Mouse (Mus musculus) CH12.LX (cell line): ENCODE data around the gene Slc6a12. TPM values are rescaled to one million over a fixed set of nuclear protein-coding genes. Genes with fewer than 3 reads are reported as not detected.

Source experiments
- DNase-seq: peaks from one replicate; pipeline ENCODE4 v3.0.0-alpha.2; 2013; ENCODE audit errors: extremely low read depth
- H3K27ac ChIP-seq: 2 replicates; pipeline ENCODE4 v1.5.1; 2012; ENCODE audit warnings: low read depth, mild to moderate bottlenecking, control low read depth, moderate library complexity; ENCODE audit not compliant: insufficient read depth
- H3K27me3 ChIP-seq: replicated peaks from 2 replicates; pipeline ENCODE3; 2012; ENCODE audit warnings: inconsistent platforms
- H3K36me3 ChIP-seq, 2 experiments: replicated peaks in 1 of 2; 2 replicates each; pipeline versions ENCODE3 to v1.6.1; 2012; ENCODE audit warnings: inconsistent platforms in 1 of 2, low read length in 1 of 2, mild to moderate bottlenecking in 1 of 2, mixed read lengths in 1 of 2, moderate library complexity in 1 of 2; ENCODE audit not compliant: control insufficient read depth in 1 of 2, insufficient read depth in 1 of 2
- H3K4me1 ChIP-seq, 2 experiments: 2 replicates each; pipeline ENCODE4 v1.6.1; 2012; ENCODE audit warnings: inconsistent platforms in 1 of 2, moderate library complexity in 1 of 2; ENCODE audit not compliant: insufficient read depth in 2 of 2, control insufficient read depth in 1 of 2
- H3K4me2 ChIP-seq: 2 replicates; pipeline ENCODE4 v1.6.1; 2012; ENCODE audit warnings: low read depth, mild to moderate bottlenecking, control low read depth; ENCODE audit not compliant: poor library complexity, insufficient read depth, severe bottlenecking
- H3K4me3 ChIP-seq, 3 experiments: fragments of 150-350 bp in 1 of 3; sonication (generic) in 1 of 3; replicated peaks in 1 of 3; 2 replicates each; pipeline versions ENCODE3 to v1.5.1; 2011 to 2012; ENCODE audit warnings: low read depth in 2 of 3, low read length in 2 of 3, mild to moderate bottlenecking in 2 of 3, moderate library complexity in 2 of 3, control low read depth in 1 of 3, improper control_type of control experiment in 1 of 3, inconsistent platforms in 1 of 3, mixed read lengths in 1 of 3; ENCODE audit not compliant: poor library complexity in 1 of 3
- H3K79me2 ChIP-seq: replicated peaks from 2 replicates; pipeline ENCODE4 v1.6.1; 2012; ENCODE audit warnings: mild to moderate bottlenecking, moderate library complexity; ENCODE audit not compliant: control insufficient read depth, poor library complexity, insufficient read depth, severe bottlenecking; ENCODE audit errors: extremely low read depth
- H3K9ac ChIP-seq: 2 replicates; pipeline ENCODE4 v1.6.1; 2012; ENCODE audit warnings: low read depth, mild to moderate bottlenecking, control low read depth, moderate library complexity; ENCODE audit not compliant: insufficient read depth
- H3K9me3 ChIP-seq: replicated peaks from 2 replicates; pipeline ENCODE3; 2012; ENCODE audit warnings: low read length, inconsistent platforms, mixed read lengths
- BHLHE40 ChIP-seq: IDR thresholded peaks from 2 replicates; pipeline ENCODE4 v1.6.1; 2011; ENCODE audit warnings: mild to moderate bottlenecking, low read depth, low read length, improper control_type of control experiment
- CTCF ChIP-seq, 2 experiments: IDR thresholded peaks in 1 of 2; conservative IDR thresholded peaks in 1 of 2; 2 replicates each; pipeline ENCODE4 v1.5.1; 2011 to 2012; ENCODE audit warnings: low read depth in 2 of 2, low read length in 2 of 2, improper control_type of control experiment in 1 of 2, inconsistent platforms in 1 of 2, mild to moderate bottlenecking in 1 of 2, moderate library complexity in 1 of 2
- ETS1 ChIP-seq: conservative IDR thresholded peaks from 2 replicates; pipeline ENCODE4 v1.6.1; 2012; ENCODE audit warnings: low read depth, mild to moderate bottlenecking, inconsistent platforms, low read length, improper control_type of control experiment, moderate library complexity
- HCFC1 ChIP-seq: IDR thresholded peaks from 2 replicates; pipeline ENCODE4 v1.6.1; 2012; ENCODE audit warnings: low read depth, mild to moderate bottlenecking, inconsistent platforms, low read length, improper control_type of control experiment
- KAT2A ChIP-seq: IDR thresholded peaks from 2 replicates; pipeline ENCODE4 v1.6.1; 2012; ENCODE audit warnings: low read length, improper control_type of control experiment, inconsistent platforms; ENCODE audit not compliant: insufficient replicate concordance
- MAZ ChIP-seq: IDR thresholded peaks from 2 replicates; pipeline ENCODE4 v1.6.1; 2012; ENCODE audit warnings: low read depth, mild to moderate bottlenecking, inconsistent platforms, low read length, improper control_type of control experiment, moderate library complexity
- MYC ChIP-seq: IDR thresholded peaks from 2 replicates; pipeline ENCODE4 v1.6.1; 2011; ENCODE audit warnings: low read depth, mild to moderate bottlenecking, improper control_type of control experiment, low read length
- NELFE ChIP-seq: IDR thresholded peaks from 2 replicates; pipeline ENCODE4 v1.6.1; 2011; ENCODE audit warnings: low read depth, low read length, improper control_type of control experiment
- NRF1 ChIP-seq: IDR thresholded peaks from 2 replicates; pipeline ENCODE4 v1.6.1; 2014; ENCODE audit warnings: low read depth, mild to moderate bottlenecking, inconsistent platforms, low read length, improper control_type of control experiment, moderate library complexity
- POLR2AphosphoS2 ChIP-seq: IDR thresholded peaks from 2 replicates; pipeline ENCODE4 v1.6.1; 2011; ENCODE audit warnings: low read depth, low read length, improper control_type of control experiment
- RAD21 ChIP-seq: IDR thresholded peaks from 2 replicates; pipeline ENCODE4 v1.6.1; 2011; ENCODE audit warnings: low read depth, mild to moderate bottlenecking, low read length, improper control_type of control experiment, moderate library complexity
- RCOR1 ChIP-seq: conservative IDR thresholded peaks from 2 replicates; pipeline ENCODE4 v1.6.1; 2012; ENCODE audit warnings: low read depth, mild to moderate bottlenecking, inconsistent platforms, low read length, improper control_type of control experiment
- USF2 ChIP-seq: conservative IDR thresholded peaks from 2 replicates; pipeline ENCODE4 v1.6.1; 2011; ENCODE audit warnings: low read depth, low read length, improper control_type of control experiment
- ZC3H11A ChIP-seq: IDR thresholded peaks from 2 replicates; pipeline ENCODE4 v1.6.1; 2012; ENCODE audit warnings: low read depth, mild to moderate bottlenecking, inconsistent platforms, low read length, improper control_type of control experiment
- ZKSCAN1 ChIP-seq: IDR thresholded peaks from 2 replicates; pipeline ENCODE4 v1.6.1; 2012; ENCODE audit warnings: low read depth, inconsistent platforms, low read length, improper control_type of control experiment, borderline replicate concordance
- ZNF384 ChIP-seq: IDR thresholded peaks from 2 replicates; pipeline ENCODE4 v1.6.1; 2012; ENCODE audit warnings: low read depth, low read length, improper control_type of control experiment, inconsistent platforms
- dilution Hi-C: fragments of 300-500 bp; cut with MboI; formaldehyde crosslinking; loops from 2 replicates; pipeline ENCODE4 v1.14.3; 2020; ENCODE audit warnings: low sequenced_read_pairs; ENCODE audit not compliant: extremely low pct_unique_long_range_greater_than_20kb, extremely low pct_ligation_motif_present
- in situ Hi-C: fragments of 300-500 bp; cut with MboI; formaldehyde crosslinking; loops from 3 replicates; pipeline ENCODE4 v1.14.3; 2019; ENCODE audit warnings: low sequenced_read_pairs, low pct_ligation_motif_present, low pct_unique_long_range_greater_than_20kb, mixed read lengths
- polyA plus RNA-seq: library from polyadenylated mRNA; unstranded; fragments of >175 nt; gene quantifications from 2 replicates; pipeline ENCODE4 v1.2.1, GENCODE M21; 2012; ENCODE audit warnings: low read depth; ENCODE audit not compliant: insufficient read length
- total RNA-seq, 2 experiments: library from RNA; depleted of rRNA; stranded (reverse); fragments of 300-350 nt in 1 of 2; fragments of >200 nt in 1 of 2; gene quantifications; 2 replicates each; pipeline ENCODE4 v1.2.3; 2012 to 2014

Gene Slc6a12
- total and polyA plus RNA-seq, 3 experiments: 0.55 to 2.5 (median 2.5) TPM

DNA sequence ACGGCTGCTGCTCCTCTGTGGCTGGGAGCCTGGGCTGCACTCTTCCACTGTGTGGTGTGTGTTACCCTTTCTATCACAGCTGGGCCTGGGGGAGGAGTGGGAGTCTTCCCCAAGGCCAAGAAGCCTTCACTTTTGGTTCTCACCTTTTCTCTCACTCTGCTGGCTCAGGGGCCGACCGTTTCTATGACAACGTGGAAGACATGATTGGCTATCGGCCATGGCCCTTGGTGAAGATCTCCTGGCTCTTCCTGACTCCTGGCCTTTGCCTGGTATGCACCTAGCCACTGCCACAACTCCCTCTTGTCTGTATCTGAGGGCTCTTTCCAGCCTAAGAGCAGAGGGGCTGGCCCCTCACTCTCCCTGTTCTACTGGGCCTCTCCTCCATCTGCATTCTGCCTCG, 20.2 kb downstream of the Slc6a12 start:
- Histone ChIP-seq H3K27me3 (no peaks in the 10 kb centered on the region), H3K36me3 (peaks cover 0 to 28% of the 10 kb centered on the region in 2 experiments), H3K27ac (no peak overlapping the region), H3K9me3 (no peaks in the 10 kb centered on the region), H3K4me3 (no peak overlapping the region), H3K9ac (no peak overlapping the region), H3K4me1 (peaks cover 0 to 10% of the 10 kb centered on the region in 2 experiments; a peak in 2 of 4 replicates), H3K4me2 (no peak overlapping the region), H3K79me2 (no peaks in the 10 kb centered on the region)
- in situ Hi-C loops: loop anchor here (10.0 kb wide), 2 partner anchors 178 to 388 kb away; partner anchors contain the start of gene Pex26
- TF ChIP-seq RAD21 (no peak), NELFE (no peak), MAZ (no peak), ZC3H11A (no peak), ZNF384 (no peak), POLR2AphosphoS2 (no peak), ZKSCAN1 (no peak), NRF1 (no peak), HCFC1 (no peak), RCOR1 (no peak), MYC (no peak), CTCF (conservative IDR thresholded peaks at IDR 0.05 in 1 of 2, IDR thresholded peaks at IDR 0.05 in 1 of 2; ENCODE audit: low read depth in 2 of 2, low read length in 2 of 2) (no peak), ETS1 (no peak), BHLHE40 (no peak), KAT2A (no peak)
- DNase-seq: no peak
- dilution Hi-C loops: no loop called here

DNA sequence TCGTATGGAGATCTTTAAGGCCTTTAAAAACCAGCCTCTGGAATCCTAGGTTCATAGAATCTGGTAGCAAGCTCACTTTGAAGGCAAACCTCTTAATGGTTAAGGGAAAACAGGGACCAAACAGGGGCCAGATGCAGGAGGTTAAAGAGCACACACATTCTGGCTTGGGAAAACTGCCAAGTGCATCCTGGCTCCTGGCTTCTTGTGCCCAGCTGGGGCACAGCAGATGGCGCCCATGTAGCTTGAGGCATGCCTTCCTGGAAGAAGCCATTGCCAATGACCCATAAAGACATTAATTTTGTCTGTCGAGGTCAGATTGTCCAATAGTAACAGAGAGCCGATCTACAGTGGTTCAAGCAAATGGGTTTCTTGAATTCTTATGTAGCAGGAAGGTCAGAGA, 21.1 kb downstream of the Slc6a12 start:
- Histone ChIP-seq H3K79me2 (no peaks in the 10 kb centered on the region), H3K27ac (no peak overlapping the region), H3K27me3 (no peaks in the 10 kb centered on the region), H3K4me1 (peaks cover 0 to 19% of the 10 kb centered on the region in 2 experiments; a peak in 3 of 4 replicates), H3K36me3 (peaks cover 0 to 24% of the 10 kb centered on the region in 2 experiments), H3K9me3 (no peaks in the 10 kb centered on the region), H3K4me2 (no peak overlapping the region), H3K4me3 (no peak overlapping the region), H3K9ac (no peak overlapping the region)
- dilution Hi-C loops (no loop called here), in situ Hi-C loops (loop anchor here (10.0 kb wide), 2 partner anchors 179 to 389 kb away; partner anchors contain the start of gene Pex26)
- no peak for DNase-seq
- TF ChIP-seq RCOR1 (no peak), USF2 (no peak)
